Mouse (Mus musculus): ENCODE data around the gene Bbs10.

DNA sequence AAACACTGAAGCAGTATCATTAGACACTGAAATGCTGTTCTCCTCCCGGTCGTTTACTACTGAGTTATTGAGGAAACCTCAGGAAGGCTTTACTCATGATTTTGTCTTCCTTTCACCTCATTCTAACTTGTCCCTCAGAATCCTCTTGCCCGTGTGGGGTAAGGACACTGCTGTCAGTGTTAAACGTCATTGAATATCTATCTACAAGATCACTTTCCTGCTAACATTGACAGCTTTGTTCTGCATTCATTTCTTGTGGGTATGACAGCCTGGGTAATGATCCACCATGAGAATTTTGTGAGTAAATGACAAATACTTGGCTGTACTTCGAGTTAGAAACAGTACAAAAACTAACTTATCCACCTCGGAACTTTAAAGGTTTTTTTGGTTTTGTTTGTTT lies 848 bp upstream of the Bbs10 start:
- no peak for TF ChIP-seq CTCF (IDR thresholded peaks at IDR 0.05; ENCODE audit: low read depth)
- TF ChIP-seq EP300 (IDR thresholded peaks at IDR 0.05; ENCODE audit: low read depth) = no peak
